Comparison of ENCODE assay signal across 11 mouse cellular contexts in the genomic region with DNA sequence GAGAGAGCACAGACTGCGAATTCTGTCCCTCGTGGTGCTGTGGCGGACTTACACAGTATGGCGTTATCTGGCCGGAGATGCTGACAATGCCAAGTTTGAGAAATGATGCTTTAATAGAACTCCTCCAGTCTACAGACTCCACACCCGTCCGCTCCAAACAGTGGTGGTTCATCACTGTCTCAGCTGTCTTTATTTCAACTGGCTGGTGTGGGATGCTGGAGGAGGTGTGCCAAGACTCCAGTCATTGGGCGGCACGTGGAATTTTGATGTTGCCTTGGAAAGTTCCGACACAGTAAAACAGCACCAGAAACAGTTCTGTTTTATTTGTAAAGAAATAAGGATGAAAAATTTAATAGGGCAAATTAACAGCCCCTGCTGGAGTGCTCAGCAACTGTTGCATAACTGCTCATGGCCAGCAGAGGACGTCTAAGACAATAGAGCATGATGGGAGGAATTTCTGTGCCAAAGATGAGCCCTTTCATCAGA.
A peak's percentile ranks its signal among the peaks of the same experiment; 100 is the strongest.
DNase-seq lines count a peak whose midpoint lies in the region; ATAC-seq and TF ChIP-seq lines count a peak whose summit lies in the region.
"Had no signal": no experiment of that assay in that cellular context is flagged by ENCODE, and none has a peak within 500 bp of the region (broad histone marks: within the 10 kb centered on the region; RNA-seq: fewer than 3 reads in every experiment).

No protein-coding gene starts in this region.

- H3K9me3 ChIP-seq in CH12.LX (replicated peaks; ENCODE audit: low read length): no peaks in the 10 kb centered on the region
- H3K9me3 ChIP-seq in limb, embryonic 13.5 days: no peaks in the 10 kb centered on the region

- H3K27me3 ChIP-seq in CH12.LX (replicated peaks): no peaks in the 10 kb centered on the region
- no peaks in the 10 kb centered on the region for H3K27me3 ChIP-seq in limb, embryonic 13.5 days

- no peak for DNase-seq in frontal cortex, postnatal 14 days (ENCODE audit: low spot score in 2 of 2)
- peak; percentile 17 to 37 for DNase-seq in left cerebral cortex, adult 18-20 months (ENCODE audit: low spot score in 2 of 2)
- DNase-seq in left cerebral cortex, postnatal 10 days (ENCODE audit: extremely low spot score in 1 of 2, low spot score in 2 of 2): no peak
- no peak for DNase-seq in CH12.LX (ENCODE audit: extremely low read depth)
- no peak for DNase-seq in spleen, postnatal 36 days (ENCODE audit: low spot score in 2 of 2)
- DNase-seq: embryo, embryonic 11 days; gastrocnemius, postnatal 14 days; thymus, adult 18-20 months had no signal

- no peaks in the 10 kb centered on the region for H3K36me3 ChIP-seq in CH12.LX (replicated peaks in 1 of 2; ENCODE audit: control insufficient read depth in 1 of 2, insufficient read depth in 1 of 2, low read length in 1 of 2)
- H3K36me3 ChIP-seq in limb, embryonic 13.5 days: no peaks in the 10 kb centered on the region

- no peaks in the 10 kb centered on the region for H3K4me1 ChIP-seq in CH12.LX (ENCODE audit: control insufficient read depth in 1 of 2, insufficient read depth in 2 of 2)
- 0 out of 2 replicates have a peak, but pooled peaks cover 13% of the 10 kb centered on the region for H3K4me1 ChIP-seq in limb, embryonic 13.5 days

- H3K4me2 ChIP-seq in CH12.LX (ENCODE audit: insufficient read depth, low read depth, poor library complexity, severe bottlenecking): no peak overlapping the region
- no peak overlapping the region for H3K4me2 ChIP-seq in limb, embryonic 13.5 days (replicated peaks)

- ATAC-seq in frontal cortex, adult (ENCODE audit: low TSS enrichment): peak; percentile 82
- ATAC-seq in limb, embryonic 13.5 days (ENCODE audit: low FRiP score, low read depth): 0 out of 2 replicates have a peak, but pooled peaks have one; percentile 19
- ATAC-seq in granulocyte monocyte progenitor cell, adult 5-6 weeks (replicated peaks; ENCODE audit: poor library complexity, severe bottlenecking): no peak

- TF ChIP-seq POLR2A in CH12.LX (IDR thresholded peaks at IDR 0.05; ENCODE audit: low read depth, low read length): no peak

- peak in 1 of 2 experiments; percentile 55; a peak in 3 of 4 replicates for TF ChIP-seq CTCF in CH12.LX (conservative IDR thresholded peaks at IDR 0.05 in 1 of 2, IDR thresholded peaks at IDR 0.05 in 1 of 2; ENCODE audit: low read depth in 2 of 2, low read length in 2 of 2)

- in situ Hi-C loops in CH12.LX (cut with MboI; ENCODE audit: low pct_ligation_motif_present, low pct_unique_long_range_greater_than_20kb, low sequenced_read_pairs): no loop called here

- no peaks in the 10 kb centered on the region for H3K79me2 ChIP-seq in CH12.LX (replicated peaks; ENCODE audit: control insufficient read depth, extremely low read depth, insufficient read depth, poor library complexity, severe bottlenecking)

- no peak overlapping the region for H3K4me3 ChIP-seq in CH12.LX (replicated peaks in 1 of 3; ENCODE audit: low read depth in 2 of 3, low read length in 2 of 3, poor library complexity in 1 of 3)
- no peak overlapping the region for H3K4me3 ChIP-seq in limb, embryonic 13.5 days

- 70% methylated on average over 11 of the region's 11 CpGs for WGBS in limb, embryonic 13.5 days

- H3K27ac ChIP-seq in CH12.LX (ENCODE audit: insufficient read depth, low read depth): no peak overlapping the region
- H3K27ac ChIP-seq in limb, embryonic 13.5 days: no peak overlapping the region

- no peak for TF ChIP-seq EP300 in CH12.LX (IDR thresholded peaks at IDR 0.05; ENCODE audit: low read length)

- TF ChIP-seq RAD21 in CH12.LX (IDR thresholded peaks at IDR 0.05; ENCODE audit: low read depth, low read length): peak; percentile 22

- intact Hi-C loops in left cerebral cortex, postnatal 10 days (cut with DNase I): loop anchor here (10.0 kb wide), 1 partner anchor 133 kb away; no protein-coding TSS in a partner anchor

- H3K9ac ChIP-seq in CH12.LX (ENCODE audit: insufficient read depth, low read depth): no peak overlapping the region
- no peak overlapping the region for H3K9ac ChIP-seq in limb, embryonic 13.5 days

- dilution Hi-C loops in CH12.LX (cut with MboI; ENCODE audit: extremely low pct_ligation_motif_present, extremely low pct_unique_long_range_greater_than_20kb, low sequenced_read_pairs): no loop called here

TF ChIP-seq in CH12.LX, 34 proteins besides CTCF, POLR2A, EP300 and RAD21:
- TF ChIP-seq SMC3 (IDR thresholded peaks at IDR 0.05; ENCODE audit: low read depth, low read length): peak; percentile 43
- TF ChIP-seq MYC (IDR thresholded peaks at IDR 0.05; ENCODE audit: low read depth, low read length): no peak
- no peak for TF ChIP-seq MAFK (IDR thresholded peaks at IDR 0.05; ENCODE audit: insufficient replicate concordance, low read length)
- no peak for TF ChIP-seq PAX5 (IDR thresholded peaks at IDR 0.05; ENCODE audit: low read length)

Comparison
In these comparisons a context has a peak if more than half of its experiments do, and no peak if none do; other contexts are left out.
1. DNase-seq: peak in left cerebral cortex, adult 18-20 months (2 of 2); none in frontal cortex, postnatal 14 days (0 of 2), left cerebral cortex, postnatal 10 days (0 of 2), CH12.LX (single experiment) and spleen, postnatal 36 days (0 of 2).